Mouse (Mus musculus): ENCODE measurements at regions not wholly inside any gene's neighbourhood (a gene's known extent, or its start where the extent isn't known, plus 50 kb on each side); places are given as distances from the start of the nearest gene placed in this dataset.

- TF ChIP-seq MYOG (IDR thresholded peaks at IDR 0.05; ENCODE audit: control insufficient read depth in 1 of 3, insufficient read depth in 1 of 3, insufficient read length in 2 of 3, low read depth in 2 of 3) (no peak), POLR2A (IDR thresholded peaks at IDR 0.05; ENCODE audit: insufficient read length, low read depth) (no peak), TCF3 (IDR thresholded peaks at IDR 0.05; ENCODE audit: insufficient read length, low read depth) (no peak), MAX (IDR thresholded peaks at IDR 0.05; ENCODE audit: low read depth) (no peak), TCF12 (IDR thresholded peaks at IDR 0.05; ENCODE audit: insufficient read depth, poor library complexity, severe bottlenecking) (no peak), POLR2AphosphoS2 (IDR thresholded peaks at IDR 0.05; ENCODE audit: insufficient read length, low read depth) (no peak), USF1 (IDR thresholded peaks at IDR 0.05; ENCODE audit: low read depth) (no peak), E2F4 (IDR thresholded peaks at IDR 0.05; ENCODE audit: insufficient read depth) (no peak), REST (IDR thresholded peaks at IDR 0.05; ENCODE audit: insufficient read depth, insufficient read length) (no peak), SRF (IDR thresholded peaks at IDR 0.05; ENCODE audit: control insufficient read depth, insufficient read length, low read depth) (no peak), CEBPB (IDR thresholded peaks at IDR 0.05; ENCODE audit: insufficient read depth, poor library complexity, severe bottlenecking) (no peak), MYOD1 (IDR thresholded peaks at IDR 0.05; ENCODE audit: control insufficient read depth in 1 of 3, insufficient read length in 2 of 3, low read depth in 2 of 3) (no peak)
Measured at GRCm38 (mm10) chr3:39309487-39309886, 422.7 kb downstream of the Fat4 start.

Measured in myocyte (in vitro differentiated cells).